Mouse (Mus musculus) left cerebral cortex, adult 18-20 months (tissue): ENCODE results near the gene Tas1r1. TPM values are rescaled to one million over a fixed set of nuclear protein-coding genes. Genes with fewer than 3 reads are reported as not detected.
"Not testable (repeated sequence)": the region's sequence is repeated elsewhere in the genome, so short reads cannot be mapped to it uniquely, and the experiment has no call there.

Experiments used
- DNase-seq, 2 experiments: peaks; one replicate each; pipeline ENCODE4 v3.0.0; 2021 to 2022; ENCODE audit warnings: low spot score in 2 of 2, mixed read lengths in 1 of 2
- total RNA-seq, 2 experiments: library from RNA; stranded (reverse); gene quantifications; 2 replicates each; pipeline ENCODE4 v1.2.3; 2021

Tas1r1 gene
- total RNA-seq, 2 experiments from 2014 or later = 0.49 to 0.68 TPM

GRCm38 (mm10) chr4:152062390-152063110 lies 24.2 kb upstream of the Tas1r1 start:
- peak; percentile 10 to 22 for DNase-seq

- no peak for DNase-seq
Measured at GRCm38 (mm10) chr4:152044609-152045008, 6.2 kb upstream of the Tas1r1 start.

GRCm38 (mm10) chr4:152043171-152043570 lies 4.8 kb upstream of the Tas1r1 start:
- DNase-seq = no peak

- DNase-seq = no peak
Measured at GRCm38 (mm10) chr4:152041924-152042641, 3.7 kb upstream of the Tas1r1 start.

- no peak for DNase-seq
Measured at GRCm38 (mm10) chr4:152039831-152040310, 1.5 kb upstream of the Tas1r1 start.

- peak; percentile 91 to 94 for DNase-seq
Measured at GRCm38 (mm10) chr4:152038985-152039830, 840 bp upstream of the Tas1r1 start, which contains the start of gene Nol9. Gene Nol9, plus strand, starts transcription at chr4:152039321.

- not testable (repeated sequence) for DNase-seq
Measured at GRCm38 (mm10) chr4:152036464-152036863, 1.9 kb downstream of the Tas1r1 start.

- DNase-seq = no peak
Measured at GRCm38 (mm10) chr4:152032922-152033321, 5.4 kb downstream of the Tas1r1 start.

- no peak for DNase-seq
Measured at GRCm38 (mm10) chr4:152029997-152030396, 8.4 kb downstream of the Tas1r1 start.

GRCm38 (mm10) chr4:152029087-152029486 lies 9.3 kb downstream of the Tas1r1 start:
- DNase-seq = no peak

- DNase-seq = no peak
Measured at GRCm38 (mm10) chr4:152028456-152028855, 9.9 kb downstream of the Tas1r1 start.

- DNase-seq = peak; percentile 92 to 97
Measured at GRCm38 (mm10) chr4:152027524-152027923, 10.8 kb downstream of the Tas1r1 start, which contains the start of gene Zbtb48. Gene Zbtb48, minus strand, starts transcription at chr4:152027671.

GRCm38 (mm10) chr4:152026751-152027508 lies 11.4 kb downstream of the Tas1r1 start:
- DNase-seq = no peak

- no peak for DNase-seq
Measured at GRCm38 (mm10) chr4:152024525-152024924, 13.8 kb downstream of the Tas1r1 start.

- DNase-seq = peak in 1 of 2 experiments; percentile 16
Measured at GRCm38 (mm10) chr4:152022506-152022905, 15.9 kb downstream of the Tas1r1 start.

- no peak for DNase-seq
Measured at GRCm38 (mm10) chr4:152021568-152022097, 16.7 kb downstream of the Tas1r1 start.

GRCm38 (mm10) chr4:152020024-152020423 lies 18.3 kb downstream of the Tas1r1 start:
- DNase-seq = no peak

- DNase-seq = no peak
Measured at GRCm38 (mm10) chr4:152019073-152019472, 19.3 kb downstream of the Tas1r1 start.

- DNase-seq = no peak
Measured at GRCm38 (mm10) chr4:152013036-152013813, 25.1 kb downstream of the Tas1r1 start.
